Mouse (Mus musculus) CH12.LX (cell line): ENCODE measurements around the gene Fgfr2.

ENCODE experiments used
- BHLHE40 ChIP-seq: IDR thresholded peaks from 2 replicates; pipeline ENCODE4 v1.6.1; 2011; ENCODE audit warnings: mild to moderate bottlenecking, low read depth, low read length, improper control_type of control experiment
- CHD2 ChIP-seq: IDR thresholded peaks from 2 replicates; pipeline ENCODE4 v1.6.1; 2011; ENCODE audit warnings: low read length, improper control_type of control experiment
- CTCF ChIP-seq, 2 experiments: IDR thresholded peaks in 1 of 2; conservative IDR thresholded peaks in 1 of 2; 2 replicates each; pipeline ENCODE4 v1.5.1; 2011 to 2012; ENCODE audit warnings: low read depth in 2 of 2, low read length in 2 of 2, improper control_type of control experiment in 1 of 2, inconsistent platforms in 1 of 2, mild to moderate bottlenecking in 1 of 2, moderate library complexity in 1 of 2
- ELF1 ChIP-seq: IDR thresholded peaks from 2 replicates; pipeline ENCODE4 v1.6.1; 2014; ENCODE audit warnings: low read depth, mild to moderate bottlenecking, inconsistent platforms, low read length, improper control_type of control experiment
- HCFC1 ChIP-seq: IDR thresholded peaks from 2 replicates; pipeline ENCODE4 v1.6.1; 2012; ENCODE audit warnings: low read depth, mild to moderate bottlenecking, inconsistent platforms, low read length, improper control_type of control experiment
- MAZ ChIP-seq: IDR thresholded peaks from 2 replicates; pipeline ENCODE4 v1.6.1; 2012; ENCODE audit warnings: low read depth, mild to moderate bottlenecking, inconsistent platforms, low read length, improper control_type of control experiment, moderate library complexity
- MYC ChIP-seq: IDR thresholded peaks from 2 replicates; pipeline ENCODE4 v1.6.1; 2011; ENCODE audit warnings: low read depth, mild to moderate bottlenecking, improper control_type of control experiment, low read length
- PAX5 ChIP-seq: IDR thresholded peaks from 2 replicates; pipeline ENCODE4 v1.6.1; 2012; ENCODE audit warnings: low read length, inconsistent platforms, mixed read lengths
- POLR2A ChIP-seq: IDR thresholded peaks from 2 replicates; pipeline ENCODE4 v1.6.1; 2011; ENCODE audit warnings: low read depth, mild to moderate bottlenecking, improper control_type of control experiment, low read length
- USF1 ChIP-seq: IDR thresholded peaks from 2 replicates; pipeline ENCODE4 v1.6.1; 2014; ENCODE audit warnings: low read depth, mild to moderate bottlenecking, inconsistent platforms, low read length, improper control_type of control experiment
- ZMIZ1 ChIP-seq: IDR thresholded peaks from 2 replicates; pipeline ENCODE4 v1.6.1; 2012; ENCODE audit warnings: low read depth, mild to moderate bottlenecking, inconsistent platforms, low read length, improper control_type of control experiment

DNA sequence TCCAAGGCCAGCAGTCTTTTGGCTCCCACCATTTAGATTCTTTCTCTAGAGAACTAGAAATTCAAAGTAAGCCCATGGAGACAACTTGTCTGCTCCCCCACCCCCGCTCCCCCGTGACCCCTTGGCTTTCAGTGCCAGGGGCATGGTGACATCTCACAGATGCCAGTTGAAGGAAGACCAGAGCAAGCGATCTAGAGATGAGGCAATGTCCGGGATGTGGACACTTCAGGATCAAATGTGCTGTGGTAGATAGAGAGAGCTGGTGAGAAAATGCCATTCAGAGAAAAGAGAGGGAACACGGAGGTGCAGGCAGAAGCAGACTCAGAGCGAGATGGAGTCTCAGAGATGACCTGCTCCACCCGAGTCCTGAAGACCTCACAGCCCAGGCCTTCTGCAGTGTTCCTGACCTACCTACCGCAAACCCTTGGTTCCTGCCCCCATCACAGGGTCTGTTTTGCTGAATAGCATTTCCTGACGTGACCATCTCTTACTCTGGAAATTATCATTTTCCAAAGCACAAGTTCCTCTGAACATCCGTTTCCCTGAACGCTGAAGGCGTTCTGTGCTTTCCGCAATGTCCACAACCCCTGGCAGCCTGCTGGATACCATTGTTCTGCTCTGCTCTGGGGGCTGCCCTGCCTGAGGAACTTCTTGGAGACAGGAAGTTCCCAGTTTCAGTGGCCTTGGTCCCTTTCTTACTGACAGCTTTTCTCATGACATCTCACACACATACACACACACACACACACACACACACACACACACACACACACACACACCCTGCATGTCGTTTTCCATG lies 783.9 kb downstream of the Fgfr2 start:
- no peak for TF ChIP-seq CTCF (conservative IDR thresholded peaks at IDR 0.05 in 1 of 2, IDR thresholded peaks at IDR 0.05 in 1 of 2; ENCODE audit: low read depth in 2 of 2, low read length in 2 of 2)
- TF ChIP-seq BHLHE40, result no peak
- TF ChIP-seq HCFC1, result no peak
- no peak for TF ChIP-seq USF1
- TF ChIP-seq MAZ, result no peak
- TF ChIP-seq ZMIZ1, result no peak
- TF ChIP-seq CHD2, result no peak
- TF ChIP-seq POLR2A, result no peak
- TF ChIP-seq PAX5, result no peak
- TF ChIP-seq MYC, result no peak
- TF ChIP-seq ELF1, result no peak
